Mouse (Mus musculus): ENCODE measurements around the gene Grk6. TPM values are rescaled to one million over a fixed set of nuclear protein-coding genes. Genes with fewer than 3 reads are reported as not detected.
"Not testable (repeated sequence)": the region's sequence is repeated elsewhere in the genome, so short reads cannot be mapped to it uniquely, and the experiment has no call there.

Grk6 gene
- total RNA-seq, 2 experiments from 2014 or later = 25.2 to 33.4 TPM

GRCm38 (mm10) chr13:55420933-55421800 is 23.7 kb upstream of the Grk6 start:
- no peak for ATAC-seq (replicated peaks; ENCODE audit: low FRiP score, poor library complexity, severe bottlenecking)

GRCm38 (mm10) chr13:55426613-55427012 is 18.3 kb upstream of the Grk6 start, which contains the start of gene F12:
TSS of gene F12 (minus strand) at chr13:55426793.
- ATAC-seq (replicated peaks; ENCODE audit: low FRiP score, poor library complexity, severe bottlenecking) = 0 out of 2 replicates have a peak, but pooled peaks have one; percentile 15

- no peak for ATAC-seq (replicated peaks; ENCODE audit: low FRiP score, poor library complexity, severe bottlenecking)
These were observed 15.5 kb upstream of the Grk6 start for GRCm38 (mm10) chr13:55429226-55429888.

- ATAC-seq (replicated peaks; ENCODE audit: low FRiP score, poor library complexity, severe bottlenecking) = no peak
These were observed 14.3 kb upstream of the Grk6 start for GRCm38 (mm10) chr13:55430566-55430965.

GRCm38 (mm10) chr13:55431889-55432685 is 12.8 kb upstream of the Grk6 start:
- ATAC-seq (replicated peaks; ENCODE audit: low FRiP score, poor library complexity, severe bottlenecking) = no peak

GRCm38 (mm10) chr13:55437111-55437629 is 7.7 kb upstream of the Grk6 start:
- ATAC-seq (replicated peaks; ENCODE audit: low FRiP score, poor library complexity, severe bottlenecking) = not testable (repeated sequence)

GRCm38 (mm10) chr13:55443799-55444285 is 1.0 kb upstream of the Grk6 start:
- ATAC-seq (replicated peaks; ENCODE audit: low FRiP score, poor library complexity, severe bottlenecking) = no peak

- peak; percentile 24 for ATAC-seq (replicated peaks; ENCODE audit: low FRiP score, poor library complexity, severe bottlenecking)
These were observed 461 bp upstream of the Grk6 start for GRCm38 (mm10) chr13:55444286-55444936.

GRCm38 (mm10) chr13:55445361-55446091 is 654 bp downstream of the Grk6 start:
- ATAC-seq (replicated peaks; ENCODE audit: low FRiP score, poor library complexity, severe bottlenecking) = 0 out of 2 replicates have a peak, but pooled peaks have one; percentile 0

- peak; percentile 66 for ATAC-seq (replicated peaks; ENCODE audit: low FRiP score, poor library complexity, severe bottlenecking)
These were observed 1.7 kb downstream of the Grk6 start for GRCm38 (mm10) chr13:55446483-55447105.

GRCm38 (mm10) chr13:55447543-55447943 is 2.7 kb downstream of the Grk6 start:
- ATAC-seq (replicated peaks; ENCODE audit: low FRiP score, poor library complexity, severe bottlenecking) = no peak

GRCm38 (mm10) chr13:55448131-55448530 is 3.3 kb downstream of the Grk6 start:
- ATAC-seq (replicated peaks; ENCODE audit: low FRiP score, poor library complexity, severe bottlenecking) = no peak

- ATAC-seq (replicated peaks; ENCODE audit: low FRiP score, poor library complexity, severe bottlenecking) = no peak
These were observed 4.3 kb downstream of the Grk6 start for GRCm38 (mm10) chr13:55449205-55449604.

GRCm38 (mm10) chr13:55449679-55450441 is 5.0 kb downstream of the Grk6 start:
- ATAC-seq (replicated peaks; ENCODE audit: low FRiP score, poor library complexity, severe bottlenecking) = no peak

GRCm38 (mm10) chr13:55450511-55450980 is 5.7 kb downstream of the Grk6 start:
- no peak for ATAC-seq (replicated peaks; ENCODE audit: low FRiP score, poor library complexity, severe bottlenecking)

GRCm38 (mm10) chr13:55451296-55451695 is 6.4 kb downstream of the Grk6 start:
- no peak for ATAC-seq (replicated peaks; ENCODE audit: low FRiP score, poor library complexity, severe bottlenecking)

All from erythroblast, adult 5-6 weeks (primary cell).